Mouse (Mus musculus) gastrocnemius, postnatal 36 days (tissue): ENCODE data around the gene Etv3. TPM values are rescaled to one million over a fixed set of nuclear protein-coding genes. Genes with fewer than 3 reads are reported as not detected.

ENCODE experiments used
- DNase-seq, 2 experiments: peaks; one replicate each; pipeline ENCODE4 v3.0.0; 2022
- intact Hi-C: fragments of 180-260 bp; cut with DNase I; formaldehyde crosslinking; loops from one replicate; pipeline ENCODE4 v1.15.1; 2025
- total RNA-seq, 2 experiments: library from RNA; stranded (reverse); gene quantifications; 2 replicates each; pipeline ENCODE4 v1.2.3; 2021

Gene Etv3
- total RNA-seq, 2 experiments from 2014 or later = 8.1 to 9.5 TPM

- no peak for DNase-seq
Measured at GRCm38 (mm10) chr3:87511971-87512765, 13.0 kb upstream of the Etv3 start.

GRCm38 (mm10) chr3:87515567-87516081, 9.6 kb upstream of the Etv3 start:
- DNase-seq = no peak
- intact Hi-C loops = no loop called here

More at GRCm38 (mm10) chr3:87511971-87512765, 13.0 kb upstream of the Etv3 start:
- intact Hi-C loops = loop anchor here (2.0 kb wide), 1 partner anchor 41 kb away; no protein-coding TSS in a partner anchor

GRCm38 (mm10) chr3:87518425-87518824, 6.8 kb upstream of the Etv3 start:
- intact Hi-C loops = no loop called here
- DNase-seq = no peak

GRCm38 (mm10) chr3:87521126-87521525, 4.1 kb upstream of the Etv3 start:
- intact Hi-C loops = no loop called here
- no peak for DNase-seq

- DNase-seq = no peak
- intact Hi-C loops = no loop called here
Measured at GRCm38 (mm10) chr3:87521833-87522232, 3.4 kb upstream of the Etv3 start.

GRCm38 (mm10) chr3:87523701-87524100, 1.5 kb upstream of the Etv3 start:
- intact Hi-C loops = no loop called here
- DNase-seq = no peak

GRCm38 (mm10) chr3:87525837-87526570, 797 bp downstream of the Etv3 start:
- intact Hi-C loops = no loop called here
- no peak for DNase-seq

- DNase-seq = no peak
- intact Hi-C loops = no loop called here
Measured at GRCm38 (mm10) chr3:87527139-87527538, 1.9 kb downstream of the Etv3 start.

- DNase-seq = no peak
- intact Hi-C loops = no loop called here
Measured at GRCm38 (mm10) chr3:87528021-87528420, 2.8 kb downstream of the Etv3 start.

GRCm38 (mm10) chr3:87528841-87529240, 3.6 kb downstream of the Etv3 start:
- intact Hi-C loops = no loop called here
- DNase-seq = no peak

- no peak for DNase-seq
- intact Hi-C loops = no loop called here
Measured at GRCm38 (mm10) chr3:87529568-87529967, 4.4 kb downstream of the Etv3 start.

- intact Hi-C loops = loop anchor here (5.0 kb wide), 1 partner anchor 87 kb away; the partner anchor contains the start of gene Arhgef11
- DNase-seq = no peak
Measured at GRCm38 (mm10) chr3:87530234-87530633, 5.0 kb downstream of the Etv3 start.

- intact Hi-C loops = loop anchor here (5.0 kb wide), 1 partner anchor 83 kb away; the partner anchor contains the start of gene Arhgef11
- no peak for DNase-seq
Measured at GRCm38 (mm10) chr3:87533667-87534378, 8.6 kb downstream of the Etv3 start.

GRCm38 (mm10) chr3:87538034-87538433, 12.8 kb downstream of the Etv3 start:
- DNase-seq = no peak
- intact Hi-C loops = no loop called here

GRCm38 (mm10) chr3:87540028-87540675, 14.9 kb downstream of the Etv3 start:
- DNase-seq = no peak
- intact Hi-C loops = no loop called here

GRCm38 (mm10) chr3:87540714-87541113, 15.5 kb downstream of the Etv3 start:
- intact Hi-C loops = no loop called here
- DNase-seq = no peak

- DNase-seq = no peak
- intact Hi-C loops = no loop called here
Measured at GRCm38 (mm10) chr3:87542481-87543215, 17.4 kb downstream of the Etv3 start.

GRCm38 (mm10) chr3:87545554-87545953, 20.3 kb downstream of the Etv3 start:
- no peak for DNase-seq
- intact Hi-C loops = no loop called here

- no peak for DNase-seq
- intact Hi-C loops = no loop called here
Measured at GRCm38 (mm10) chr3:87546291-87546721, 21.1 kb downstream of the Etv3 start.
